Comparison of ENCODE assay signal across 9 mouse cellular contexts in the genomic region with DNA sequence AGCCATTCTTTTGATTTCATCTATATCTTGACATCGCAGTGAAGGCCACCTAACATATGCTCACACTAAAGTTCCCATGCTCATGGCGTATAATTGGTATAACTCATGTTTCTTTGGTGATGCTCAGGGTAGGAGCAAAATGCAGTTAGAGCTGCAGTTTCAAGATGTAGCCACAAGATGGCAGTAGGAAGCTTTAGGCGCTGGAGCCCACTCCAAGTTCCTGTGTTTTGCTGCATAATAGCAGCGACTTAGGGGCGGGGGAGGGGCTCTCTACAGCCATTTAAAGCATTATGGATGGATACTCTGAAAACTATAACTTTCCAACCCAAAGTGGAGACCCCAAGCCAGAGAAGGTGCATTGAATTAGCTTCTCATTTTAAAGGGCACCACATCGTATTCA. TPM values are rescaled to one million over a fixed set of nuclear protein-coding genes. Genes with fewer than 3 reads are reported as not detected.
DNase-seq lines count a peak whose midpoint lies in the region; ATAC-seq and TF ChIP-seq lines count a peak whose summit lies in the region.
"Had no signal": no experiment of that assay in that cellular context is flagged by ENCODE, and none has a peak within 500 bp of the region (broad histone marks: within the 10 kb centered on the region; RNA-seq: fewer than 3 reads in every experiment).

No protein-coding gene starts in this region.

- no peak for TF ChIP-seq POLR2A in cortical plate, adult 2 months (IDR thresholded peaks at IDR 0.05; ENCODE audit: extremely low read depth, insufficient read depth, low read length)

- H3K27ac ChIP-seq in cortical plate, adult 2 months (ENCODE audit: insufficient read depth, low read length): no peak overlapping the region
- no peak overlapping the region for H3K27ac ChIP-seq in hindbrain, embryonic 11.5 days (ENCODE audit: low read depth, low read length)
- no peak overlapping the region for H3K27ac ChIP-seq in midbrain, embryonic 14.5 days (replicated peaks; ENCODE audit: low read depth, low read length)
- H3K27ac ChIP-seq in stomach, postnatal 0 days (replicated peaks): no peak overlapping the region

- peak; percentile 75 for TF ChIP-seq CTCF in E14TG2a.4 (conservative IDR thresholded peaks at IDR 0.05; ENCODE audit: low read length)
- TF ChIP-seq CTCF in cortical plate, adult 2 months (IDR thresholded peaks at IDR 0.05; ENCODE audit: extremely low read depth, insufficient read depth, low read length): peak; percentile 82
- peak; percentile 89 for TF ChIP-seq CTCF in stomach, postnatal 0 days (IDR thresholded peaks at IDR 0.05; ENCODE audit: low read depth)

- no peaks in the 10 kb centered on the region for H3K27me3 ChIP-seq in E14TG2a.4 (ENCODE audit: insufficient read depth, low read length)
- no peaks in the 10 kb centered on the region for H3K27me3 ChIP-seq in hindbrain, embryonic 11.5 days (ENCODE audit: control insufficient read depth, insufficient read depth, low read length)
- H3K27me3 ChIP-seq in midbrain, embryonic 14.5 days (ENCODE audit: control insufficient read depth, insufficient read depth, low read length): no peaks in the 10 kb centered on the region
- no peaks in the 10 kb centered on the region for H3K27me3 ChIP-seq in stomach, postnatal 0 days (ENCODE audit: control insufficient read depth, insufficient read depth, low read length)

- TF ChIP-seq EP300 in stomach, postnatal 0 days (optimal IDR thresholded peaks at IDR 0.05): no peak

- H3K9ac ChIP-seq in hindbrain, embryonic 11.5 days (ENCODE audit: low read depth, low read length): no peak overlapping the region
- H3K9ac ChIP-seq in midbrain, embryonic 14.5 days (replicated peaks; ENCODE audit: low read length): no peak overlapping the region
- no peak overlapping the region for H3K9ac ChIP-seq in stomach, postnatal 0 days (ENCODE audit: low read length)

- no peaks in the 10 kb centered on the region for H3K9me3 ChIP-seq in E14TG2a.4 (ENCODE audit: low read length)
- H3K9me3 ChIP-seq in hindbrain, embryonic 11.5 days (ENCODE audit: control insufficient read depth, low read length): no peaks in the 10 kb centered on the region
- H3K9me3 ChIP-seq in midbrain, embryonic 14.5 days (ENCODE audit: control insufficient read depth, low read length): no peaks in the 10 kb centered on the region
- no peaks in the 10 kb centered on the region for H3K9me3 ChIP-seq in stomach, postnatal 0 days (ENCODE audit: control insufficient read depth, low read length)

- intact Hi-C loops in left cerebral cortex, postnatal 14 days (cut with DNase I): no loop called here

- no peak overlapping the region for H3K4me2 ChIP-seq in hindbrain, embryonic 11.5 days (replicated peaks; ENCODE audit: low read depth, low read length)
- H3K4me2 ChIP-seq in midbrain, embryonic 14.5 days (ENCODE audit: low read length): no peak overlapping the region
- H3K4me2 ChIP-seq in stomach, postnatal 0 days (replicated peaks; ENCODE audit: low read depth): no peak overlapping the region

- WGBS in hindbrain, embryonic 11.5 days: 22% methylated on average over 6 of the region's 6 CpGs
- WGBS in midbrain, embryonic 14.5 days: 18% methylated on average over 6 of the region's 6 CpGs
- WGBS in stomach, postnatal 0 days: 15% methylated on average over 6 of the region's 6 CpGs

- no peak overlapping the region for H3K4me3 ChIP-seq in E14TG2a.4 (replicated peaks; ENCODE audit: low read length)
- no peak overlapping the region for H3K4me3 ChIP-seq in cortical plate, adult 2 months (ENCODE audit: insufficient read depth, low read length)
- no peak overlapping the region for H3K4me3 ChIP-seq in hindbrain, embryonic 11.5 days (ENCODE audit: low read depth, low read length)
- no peak overlapping the region for H3K4me3 ChIP-seq in midbrain, embryonic 14.5 days (replicated peaks; ENCODE audit: low read depth, low read length)
- no peak overlapping the region for H3K4me3 ChIP-seq in stomach, postnatal 0 days (ENCODE audit: low read depth, low read length)

- peak; percentile 57; the same call in 1 of the 2 replicates for ATAC-seq in hindbrain, embryonic 11.5 days (ENCODE audit: low FRiP score)
- ATAC-seq in midbrain, embryonic 14.5 days (ENCODE audit: low FRiP score, low TSS enrichment): peak; percentile 57
- no peak for ATAC-seq in stomach, postnatal 0 days (ENCODE audit: low FRiP score, low TSS enrichment)

- peak; percentile 28 to 66 for DNase-seq in adrenal gland, adult (ENCODE audit: inconsistent age in 2 of 2, low spot score in 1 of 2)
- no peak for DNase-seq in adrenal gland, adult 8-10 months
- DNase-seq in hindbrain, embryonic 11.5 days (ENCODE audit: low spot score): peak; percentile 75
- DNase-seq in left cerebral cortex, postnatal 14 days (ENCODE audit: low spot score in 2 of 2): peak; percentile 59 to 66
- DNase-seq in midbrain, embryonic 14.5 days: peak; percentile 84
- peak; percentile 26 for DNase-seq in stomach, postnatal 0 days (ENCODE audit: low spot score)

- 0 out of 2 replicates have a peak, but pooled peaks cover 5% of the 10 kb centered on the region for H3K4me1 ChIP-seq in E14TG2a.4 (replicated peaks; ENCODE audit: low read depth, low read length)
- H3K4me1 ChIP-seq in cortical plate, adult 2 months (ENCODE audit: control insufficient read depth, insufficient read depth, low read length): no peaks in the 10 kb centered on the region
- H3K4me1 ChIP-seq in hindbrain, embryonic 11.5 days (replicated peaks; ENCODE audit: control insufficient read depth, insufficient read depth, low read length): no peaks in the 10 kb centered on the region
- no peaks in the 10 kb centered on the region for H3K4me1 ChIP-seq in midbrain, embryonic 14.5 days (ENCODE audit: control insufficient read depth, insufficient read depth, low read length)
- H3K4me1 ChIP-seq in stomach, postnatal 0 days (replicated peaks; ENCODE audit: control insufficient read depth, insufficient read depth): no peaks in the 10 kb centered on the region

- H3K36me3 ChIP-seq in E14TG2a.4 (ENCODE audit: insufficient read depth, low read length): no peaks in the 10 kb centered on the region
- H3K36me3 ChIP-seq in hindbrain, embryonic 11.5 days (ENCODE audit: control insufficient read depth, insufficient read depth, low read length): no peaks in the 10 kb centered on the region
- H3K36me3 ChIP-seq in midbrain, embryonic 14.5 days (ENCODE audit: control insufficient read depth, insufficient read depth, low read length): no peaks in the 10 kb centered on the region
- H3K36me3 ChIP-seq in stomach, postnatal 0 days (ENCODE audit: control insufficient read depth, insufficient read depth, low read length): no peaks in the 10 kb centered on the region

RNA-seq across cellular contexts. Expression of gene Acsm4, which starts 16.4 kb away (rescaled TPM):
- total RNA-seq in adrenal gland, adult 8-10 months (2022): not detected
- polyA plus RNA-seq in cortical plate, adult 2 months (2012; rRNA removed): 0.06 and 0.13 TPM in 2 replicates
- polyA plus RNA-seq in hindbrain, embryonic 11.5 days (2014; fragmentation: Nextera tagmentation; extraction: Ambion mirVana): not detected in 2 replicates
- not detected for total RNA-seq in left cerebral cortex, postnatal 14 days (2021)
- not detected in 2 replicates for polyA plus RNA-seq in midbrain, embryonic 14.5 days (2014; fragmentation: Nextera tagmentation; extraction: Ambion mirVana)
- not detected in 2 replicates for polyA plus RNA-seq in stomach, postnatal 0 days (2015; fragmentation: Nextera tagmentation; extraction: Ambion mirVana)
- total RNA-seq: layer of hippocampus, postnatal 25 days had no signal

RNA-seq across cellular contexts. Expression of gene Thumpd1, which starts 47.1 kb away (rescaled TPM):
- total RNA-seq in adrenal gland, adult 8-10 months (2022): 10 to 100 TPM; 36.0 to 42.5 (median 39.1) TPM
- 33.2 and 33.5 TPM in 2 replicates for polyA plus RNA-seq in cortical plate, adult 2 months (2012; rRNA removed)
- 89.7 and 99.0 TPM in 2 replicates for polyA plus RNA-seq in hindbrain, embryonic 11.5 days (2014; fragmentation: Nextera tagmentation; extraction: Ambion mirVana)
- 10 to 100 TPM; 33.8 to 38.8 TPM for total RNA-seq in left cerebral cortex, postnatal 14 days (2021)
- polyA plus RNA-seq in midbrain, embryonic 14.5 days (2014; fragmentation: Nextera tagmentation; extraction: Ambion mirVana): 71.3 and 94.4 TPM in 2 replicates
- 34.2 and 34.4 TPM in 2 replicates for polyA plus RNA-seq in stomach, postnatal 0 days (2015; fragmentation: Nextera tagmentation; extraction: Ambion mirVana)
